Mouse (Mus musculus) heart, postnatal 0 days (tissue): ENCODE measurements around the gene Ptges3. TPM values are rescaled to one million over a fixed set of nuclear protein-coding genes. Genes with fewer than 3 reads are reported as not detected.
A peak's percentile ranks its signal among the peaks of the same experiment; 100 is the strongest.

Experiments
- ATAC-seq: fragments of 200-750 bp; cut with Nextera tagmentation; 2 replicates; pipeline ENCODE4 v1.8.0; 2017; ENCODE audit warnings: low read depth, moderate number of reproducible peaks, moderate library complexity; ENCODE audit not compliant: insufficient read depth
- DNase-seq: peaks from one replicate; pipeline ENCODE4 v3.0.0-alpha.2; 2016; ENCODE audit warnings: low spot score
- H3K27ac ChIP-seq: fragments of 300-500 bp; sonication (generic); 2 replicates; pipeline ENCODE4 v1.5.1; 2014; ENCODE audit warnings: low read depth, mild to moderate bottlenecking
- H3K27me3 ChIP-seq: fragments of 300-500 bp; sonication (generic); 2 replicates; pipeline ENCODE4 v1.6.1; 2014; ENCODE audit warnings: low read length, mixed read lengths; ENCODE audit not compliant: control insufficient read depth, insufficient read depth
- H3K36me3 ChIP-seq: fragments of 300-500 bp; sonication (generic); replicated peaks from 2 replicates; pipeline ENCODE4 v1.6.1; 2014; ENCODE audit warnings: low read length, mixed read lengths; ENCODE audit not compliant: control insufficient read depth, insufficient read depth
- H3K4me1 ChIP-seq: fragments of 300-500 bp; sonication (generic); 2 replicates; pipeline ENCODE4 v1.6.1; 2014; ENCODE audit warnings: antibody characterized with exemption; ENCODE audit not compliant: control insufficient read depth, insufficient read depth
- H3K4me2 ChIP-seq: fragments of 300-500 bp; sonication (generic); 2 replicates; pipeline ENCODE4 v1.6.1; 2014; ENCODE audit warnings: low read depth, mild to moderate bottlenecking, low read length, moderate library complexity
- H3K4me3 ChIP-seq: fragments of 300-500 bp; sonication (generic); 2 replicates; pipeline ENCODE4 v1.5.1; 2014; ENCODE audit warnings: low read depth, low read length
- H3K9ac ChIP-seq: fragments of 300-500 bp; sonication (generic); replicated peaks from 2 replicates; pipeline ENCODE4 v1.6.1; 2014; ENCODE audit warnings: low read depth, low read length, mixed read lengths
- H3K9me3 ChIP-seq: fragments of 300-500 bp; sonication (generic); replicated peaks from 2 replicates; pipeline ENCODE4 v1.6.1; 2016; ENCODE audit warnings: low read length; ENCODE audit not compliant: control insufficient read depth
- CTCF ChIP-seq: IDR thresholded peaks from 2 replicates; pipeline ENCODE4 v1.5.1; 2016; ENCODE audit warnings: antibody characterized with exemption, control low read depth, low read depth
- EP300 ChIP-seq: IDR thresholded peaks from 2 replicates; pipeline ENCODE4 v1.6.1; 2016; ENCODE audit warnings: antibody characterized with exemption, low read depth
- WGBS: fragments of 180-500 bp; shearing (Covaris S2); extraction: QIAGEN DNeasy Blood & Tissue Kit; methylation state at CpG from one replicate; pipeline ENCODE4 v1.1.7; 2014; 5-methylcytosine and 5-hydroxymethylcytosine counted together
- polyA plus RNA-seq: library from polyadenylated mRNA; unstranded; fragments of >200 nt; fragmentation: Nextera tagmentation; extraction: Ambion mirVana; gene quantifications from 2 replicates; pipeline ENCODE4 v1.2.1, GENCODE M21; 2015
- total RNA-seq: library from RNA; depleted of rRNA; stranded (reverse); fragments of >200 nt; gene quantifications from 2 replicates; pipeline ENCODE4 v1.2.3, GENCODE M21; 2014; ENCODE audit warnings: low replicate concordance

The Ptges3 gene
- total and polyA plus RNA-seq, 2 experiments from 2014 or later: 48.4 to 209 TPM

DNA sequence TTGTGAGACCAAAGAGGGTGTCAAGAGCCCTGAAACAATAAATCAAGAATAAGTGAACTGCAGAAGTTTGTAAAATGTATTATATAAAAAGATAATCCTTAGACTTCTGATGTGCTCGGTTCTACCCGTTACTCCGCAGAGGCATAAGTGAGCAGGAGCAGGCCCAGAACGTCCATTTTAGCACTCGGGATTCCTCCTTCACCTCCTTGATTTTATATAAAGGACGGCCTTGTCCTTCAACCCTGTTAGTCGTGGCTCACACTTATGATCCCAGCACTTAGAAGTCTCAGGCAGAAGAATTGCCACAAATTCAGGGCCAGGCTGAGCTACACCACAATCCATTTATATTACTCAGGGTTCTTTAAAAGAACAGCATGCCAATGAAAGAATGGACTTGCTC is 28.8 kb upstream of the Ptges3 start:
- Histone ChIP-seq H3K9ac (no peak overlapping the region), H3K4me3 (no peak overlapping the region), H3K9me3 (no peaks in the 10 kb centered on the region), H3K36me3 (peaks cover 35% of the 10 kb centered on the region), H3K27me3 (no peaks in the 10 kb centered on the region), H3K4me2 (no peak overlapping the region), H3K4me1 (no peaks in the 10 kb centered on the region), H3K27ac (no peak overlapping the region)
- TF ChIP-seq CTCF: no peak
- TF ChIP-seq EP300: no peak
- DNase-seq (no peak), ATAC-seq (no peak)
- 84% methylated on average over 7 of the region's 7 CpGs for WGBS

GRCm38 (mm10) chr10:128030860-128031259 is 27.9 kb upstream of the Ptges3 start:
- no peaks in the 10 kb centered on the region for H3K27me3 ChIP-seq
- H3K4me3 ChIP-seq: no peak overlapping the region
- H3K4me1 ChIP-seq: no peaks in the 10 kb centered on the region
- WGBS: 50% methylated on average over 2 of the region's 2 CpGs
- TF ChIP-seq EP300 (no peak), CTCF (no peak)
- ATAC-seq: no peak
- no peaks in the 10 kb centered on the region for H3K9me3 ChIP-seq
- peaks cover 35% of the 10 kb centered on the region for H3K36me3 ChIP-seq
- H3K4me2 ChIP-seq: no peak overlapping the region
- no peak for DNase-seq
- H3K9ac ChIP-seq: no peak overlapping the region
- no peak overlapping the region; the same call in 1 of the 2 replicates for H3K27ac ChIP-seq

DNA sequence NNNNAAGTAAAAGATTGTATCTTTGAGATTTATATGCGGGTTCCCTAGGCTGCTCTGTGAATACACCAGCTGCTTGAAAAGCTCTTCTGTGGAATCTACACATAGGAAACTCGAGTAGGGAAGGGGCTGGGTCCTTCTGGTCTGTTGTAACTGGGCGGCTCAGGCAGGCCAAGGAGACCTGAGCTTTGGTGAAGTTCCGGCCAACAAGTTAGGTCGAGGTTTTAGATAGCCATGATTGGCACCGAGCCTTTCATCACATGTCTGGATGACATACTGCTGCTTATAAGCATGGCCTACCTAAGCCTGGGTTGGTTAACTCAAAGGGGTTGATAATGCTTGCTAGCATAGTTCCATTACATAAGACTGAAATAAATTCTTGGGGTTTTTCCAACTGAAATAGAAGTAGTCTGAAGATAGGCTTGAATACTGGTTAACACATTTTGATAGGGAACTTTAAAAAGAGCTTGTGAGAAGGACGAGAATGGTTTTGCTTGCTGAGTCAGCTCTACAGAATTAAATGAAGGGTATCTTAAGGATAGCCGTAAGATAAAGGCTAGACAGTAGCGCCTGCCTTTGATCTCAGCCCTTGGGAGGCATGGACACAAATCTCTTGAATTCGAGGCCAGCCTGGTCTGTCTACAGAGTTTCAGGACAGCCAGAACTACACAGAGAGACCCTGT is 21.9 kb upstream of the Ptges3 start:
- ATAC-seq (peak; percentile 62), DNase-seq (peak; percentile 90)
- H3K4me1 ChIP-seq: peaks cover 18% of the 10 kb centered on the region
- H3K27me3 ChIP-seq: no peaks in the 10 kb centered on the region
- peak overlapping the region; percentile 98 for H3K27ac ChIP-seq
- peak overlapping the region; percentile 91 for H3K4me3 ChIP-seq
- TF ChIP-seq CTCF (no peak), EP300 (peak; percentile 67)
- 2% methylated on average over 10 of the region's 10 CpGs for WGBS
- H3K9me3 ChIP-seq: no peaks in the 10 kb centered on the region
- H3K4me2 ChIP-seq: peak overlapping the region; percentile 74
- peak overlapping the region; percentile 98 for H3K9ac ChIP-seq
- peaks cover 33% of the 10 kb centered on the region for H3K36me3 ChIP-seq

GRCm38 (mm10) chr10:128037921-128038320 is 20.8 kb upstream of the Ptges3 start:
- H3K9me3 ChIP-seq: no peaks in the 10 kb centered on the region
- ATAC-seq (no peak), DNase-seq (no peak)
- H3K4me2 ChIP-seq: peak overlapping the region; percentile 74
- H3K27me3 ChIP-seq: no peaks in the 10 kb centered on the region
- H3K27ac ChIP-seq: no peak overlapping the region
- 49% methylated on average over 3 of the region's 3 CpGs for WGBS
- H3K9ac ChIP-seq: no peak overlapping the region; the same call in 1 of the 2 replicates
- TF ChIP-seq EP300 (no peak), CTCF (no peak)
- peaks cover 36% of the 10 kb centered on the region for H3K36me3 ChIP-seq
- peaks cover 18% of the 10 kb centered on the region for H3K4me1 ChIP-seq
- peak overlapping the region; percentile 13; the same call in 1 of the 2 replicates for H3K4me3 ChIP-seq

DNA sequence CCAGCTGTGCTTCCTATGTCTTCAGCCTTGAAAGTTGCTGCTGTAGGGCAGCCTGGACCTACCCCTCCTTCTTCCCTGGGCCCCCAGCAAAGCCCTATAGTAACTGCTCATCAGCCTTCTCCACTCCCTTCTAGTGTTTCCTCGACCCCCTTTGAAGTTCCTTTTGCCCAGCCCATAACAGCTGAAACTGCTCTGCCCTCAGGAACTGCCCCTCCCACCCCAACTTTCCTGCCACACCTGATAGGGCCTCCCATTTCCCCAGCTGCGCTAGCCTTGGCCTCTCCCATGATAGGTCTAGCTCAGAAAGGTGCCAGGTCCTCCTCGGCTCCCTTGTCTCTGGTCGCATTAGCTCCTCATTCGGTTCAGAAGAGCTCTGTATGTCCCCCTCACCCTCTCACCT is 19.6 kb upstream of the Ptges3 start:
- Histone ChIP-seq H3K27ac (0 out of 2 replicates have a peak overlapping the region, but pooled peaks have one; percentile 11), H3K9me3 (no peaks in the 10 kb centered on the region), H3K36me3 (peaks cover 42% of the 10 kb centered on the region), H3K27me3 (no peaks in the 10 kb centered on the region), H3K4me1 (peaks cover 27% of the 10 kb centered on the region), H3K9ac (0 out of 2 replicates have a peak overlapping the region, but pooled peaks have one; percentile 19), H3K4me2 (no peak overlapping the region; the same call in 1 of the 2 replicates), H3K4me3 (no peak overlapping the region)
- 37% methylated on average over 5 of the region's 5 CpGs for WGBS
- DNase-seq (no peak), ATAC-seq (no peak)
- TF ChIP-seq EP300 (no peak), CTCF (no peak)
